Mouse (Mus musculus): Measurements from ENCODE around the gene B4gat1.

DNA sequence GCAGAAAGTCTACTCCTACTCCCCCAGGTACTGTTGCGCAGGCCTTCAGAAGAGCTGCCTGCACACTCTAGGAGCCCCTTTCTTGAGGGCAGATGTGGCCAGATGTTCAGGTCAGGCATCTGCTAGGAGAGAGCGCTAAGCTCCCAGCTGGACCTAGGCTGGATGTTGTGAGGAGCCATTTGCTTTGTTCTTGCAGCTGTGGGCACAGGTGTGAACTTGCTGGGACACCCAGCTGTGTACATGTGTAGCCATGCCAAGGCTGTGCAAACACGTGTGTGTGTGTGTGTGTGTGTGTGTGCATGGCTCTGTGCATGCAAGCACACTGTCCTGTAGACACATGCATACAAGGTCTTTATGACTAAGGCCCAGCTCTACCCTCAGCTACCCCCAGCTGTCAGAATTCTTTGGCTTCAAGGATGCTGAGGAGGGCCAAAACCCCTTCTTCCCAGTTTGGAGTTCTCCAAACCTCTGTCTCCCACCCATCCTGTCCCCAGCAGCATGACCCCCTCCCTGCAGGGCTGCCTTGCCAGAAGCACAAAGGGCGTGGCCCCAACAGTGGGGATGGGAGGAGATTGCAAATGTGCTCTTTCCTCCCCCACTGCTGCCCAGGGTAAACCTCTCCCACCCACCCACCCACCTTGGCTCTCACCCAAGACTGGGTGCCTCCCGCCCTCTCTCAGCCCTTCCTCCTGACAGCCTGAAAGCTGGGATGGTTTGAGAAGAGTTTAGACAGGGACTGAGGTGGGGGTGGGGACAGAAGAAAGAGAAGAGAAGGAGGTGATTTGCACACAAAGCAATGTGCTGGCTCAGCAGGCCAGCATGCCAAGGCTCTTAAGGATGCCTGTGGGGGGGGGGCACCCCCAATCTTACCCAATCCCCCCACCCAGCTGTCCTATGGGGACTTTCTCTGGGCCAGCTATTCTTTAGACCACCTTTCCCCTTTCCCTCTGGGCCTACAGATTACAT lies 22.0 kb downstream of the B4gat1 start:
- TF ChIP-seq CTCF (IDR thresholded peaks at IDR 0.05; ENCODE audit: low read depth): no peak
- no peak for TF ChIP-seq EP300 (IDR thresholded peaks at IDR 0.05; ENCODE audit: low read depth)

Measured in liver, embryonic 14.5 days (tissue).